Mouse (Mus musculus) mature B cell (primary cell): ENCODE results near the gene Mrpl17.

Experiments
- in situ Hi-C: fragments of 300-500 bp; cut with MboI; formaldehyde crosslinking; loops from 2 replicates; pipeline ENCODE4 v1.14.3; 2019

Gene Mrpl17

GRCm38 (mm10) chr7:105786506-105787284, 24.2 kb downstream of the Mrpl17 start:
- in situ Hi-C loops = no loop called here

- in situ Hi-C loops = no loop called here
Measured at GRCm38 (mm10) chr7:105784556-105784955, 26.3 kb downstream of the Mrpl17 start.

GRCm38 (mm10) chr7:105783861-105784260, 27.0 kb downstream of the Mrpl17 start:
- in situ Hi-C loops = no loop called here

- in situ Hi-C loops = no loop called here
Measured at GRCm38 (mm10) chr7:105778553-105779265, 32.2 kb downstream of the Mrpl17 start.

- in situ Hi-C loops = no loop called here
Measured at GRCm38 (mm10) chr7:105777797-105778552, 32.9 kb downstream of the Mrpl17 start.

GRCm38 (mm10) chr7:105777316-105777715, 33.6 kb downstream of the Mrpl17 start:
- in situ Hi-C loops = no loop called here

GRCm38 (mm10) chr7:105776026-105776425, 34.9 kb downstream of the Mrpl17 start:
- in situ Hi-C loops = no loop called here

- in situ Hi-C loops = no loop called here
Measured at GRCm38 (mm10) chr7:105774661-105775060, 36.2 kb downstream of the Mrpl17 start.

GRCm38 (mm10) chr7:105773041-105773440, 37.9 kb downstream of the Mrpl17 start:
- in situ Hi-C loops = no loop called here

GRCm38 (mm10) chr7:105772331-105772730, 38.6 kb downstream of the Mrpl17 start:
- in situ Hi-C loops = no loop called here

GRCm38 (mm10) chr7:105769959-105770358, 40.9 kb downstream of the Mrpl17 start:
- in situ Hi-C loops = no loop called here

GRCm38 (mm10) chr7:105767729-105768165, 43.2 kb downstream of the Mrpl17 start:
- in situ Hi-C loops = no loop called here

- in situ Hi-C loops = no loop called here
Measured at GRCm38 (mm10) chr7:105764331-105764730, 46.6 kb downstream of the Mrpl17 start.

- in situ Hi-C loops = no loop called here
Measured at GRCm38 (mm10) chr7:105762517-105763270, 48.2 kb downstream of the Mrpl17 start.

GRCm38 (mm10) chr7:105761813-105762484, 49.0 kb downstream of the Mrpl17 start:
- in situ Hi-C loops = no loop called here

GRCm38 (mm10) chr7:105753281-105753680, 57.6 kb downstream of the Mrpl17 start:
- in situ Hi-C loops = no loop called here
